Mouse (Mus musculus) intestine, embryonic 14.5 days (tissue): ENCODE measurements around the gene Zmynd12. TPM values are rescaled to one million over a fixed set of nuclear protein-coding genes. Genes with fewer than 3 reads are reported as not detected.

Experiments
- ATAC-seq: fragments of 200-750 bp; cut with Nextera tagmentation; replicated peaks from 2 replicates; pipeline ENCODE4 v1.8.0; 2017; ENCODE audit warnings: low read depth, moderate number of reproducible peaks, moderate TSS enrichment, moderate library complexity; ENCODE audit not compliant: low FRiP score, low TSS enrichment
- DNase-seq: peaks from one replicate; pipeline ENCODE4 v3.0.0-alpha.2; 2018; ENCODE audit warnings: low spot score
- H3K27ac ChIP-seq: fragments of 300-500 bp; sonication (generic); 2 replicates; pipeline ENCODE4 v1.5.1; 2014; ENCODE audit warnings: low read depth, mild to moderate bottlenecking, control low read depth
- H3K27me3 ChIP-seq: fragments of 300-500 bp; sonication (generic); replicated peaks from 2 replicates; pipeline ENCODE4 v1.6.1; 2014; ENCODE audit warnings: low read length, control low read depth; ENCODE audit not compliant: control insufficient read depth, insufficient read depth
- H3K36me3 ChIP-seq: fragments of 300-500 bp; sonication (generic); 2 replicates; pipeline ENCODE4 v1.6.1; 2014; ENCODE audit warnings: low read length, control low read depth; ENCODE audit not compliant: control insufficient read depth, insufficient read depth
- H3K4me1 ChIP-seq: fragments of 300-500 bp; sonication (generic); replicated peaks from 2 replicates; pipeline ENCODE4 v1.6.1; 2014; ENCODE audit warnings: low read length, control low read depth, mixed read lengths; ENCODE audit not compliant: control insufficient read depth, insufficient read depth
- H3K4me2 ChIP-seq: fragments of 300-500 bp; sonication (generic); 2 replicates; pipeline ENCODE4 v1.6.1; 2014; ENCODE audit warnings: low read length
- H3K4me3 ChIP-seq: fragments of 300-500 bp; sonication (generic); 2 replicates; pipeline ENCODE4 v1.5.1; 2014; ENCODE audit warnings: low read depth, low read length, control low read depth, mixed read lengths
- H3K9ac ChIP-seq: fragments of 300-500 bp; sonication (generic); 2 replicates; pipeline ENCODE4 v1.6.1; 2014; ENCODE audit warnings: mild to moderate bottlenecking, low read length
- H3K9me3 ChIP-seq: fragments of 300-500 bp; sonication (generic); 2 replicates; pipeline ENCODE4 v1.6.1; 2016; ENCODE audit warnings: low read length, control low read depth; ENCODE audit not compliant: control insufficient read depth
- WGBS: fragments of 180-500 bp; shearing (Covaris S2); extraction: QIAGEN DNeasy Blood & Tissue Kit; methylation state at CpG from one replicate; pipeline ENCODE4 v1.1.7; 2014; 5-methylcytosine and 5-hydroxymethylcytosine counted together
- polyA plus RNA-seq: library from polyadenylated mRNA; unstranded; fragments of >200 nt; fragmentation: Nextera tagmentation; extraction: Ambion mirVana; gene quantifications from 2 replicates; pipeline ENCODE4 v1.2.1, GENCODE M21; 2014

Gene Zmynd12
- polyA plus RNA-seq, 1 experiment from 2014 or later = 0.28 TPM

GRCm38 (mm10) chr4:119460296-119460695 is 37.7 kb downstream of the Zmynd12 start:
- no peak for DNase-seq
- Histone ChIP-seq H3K9me3 (no peaks in the 10 kb centered on the region), H3K36me3 (no peaks in the 10 kb centered on the region), H3K27me3 (no peaks in the 10 kb centered on the region), H3K4me2 (no peak overlapping the region), H3K4me1 (peaks cover 13% of the 10 kb centered on the region), H3K27ac (no peak overlapping the region), H3K4me3 (no peak overlapping the region), H3K9ac (no peak overlapping the region)
- WGBS = 69% methylated on average over 5 of the region's 5 CpGs
- ATAC-seq = no peak

DNA sequence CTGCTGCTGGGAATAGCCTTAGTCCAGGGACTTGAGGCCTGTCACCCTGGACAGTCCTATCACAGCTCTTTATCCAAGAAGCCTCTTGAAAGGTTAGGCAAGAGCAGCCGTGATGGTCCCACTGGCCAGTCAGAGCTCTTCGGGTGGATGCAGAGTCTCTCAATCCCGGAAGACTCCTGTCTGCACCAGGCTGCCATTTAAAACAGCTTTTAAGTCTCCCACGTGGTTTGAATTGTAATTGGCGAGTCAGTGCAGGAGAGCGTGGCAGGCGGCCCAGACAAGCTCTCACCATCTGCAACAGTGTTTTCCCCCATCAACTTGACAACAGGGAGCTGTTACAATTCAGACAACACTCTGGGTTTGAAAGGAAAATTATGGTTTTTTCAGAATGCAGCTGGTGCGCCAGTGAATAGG is 38.1 kb downstream of the Zmynd12 start:
- Histone ChIP-seq H3K36me3 (no peaks in the 10 kb centered on the region), H3K4me3 (no peak overlapping the region), H3K9me3 (no peaks in the 10 kb centered on the region), H3K9ac (no peak overlapping the region), H3K4me2 (no peak overlapping the region), H3K4me1 (peaks cover 13% of the 10 kb centered on the region), H3K27ac (no peak overlapping the region), H3K27me3 (no peaks in the 10 kb centered on the region)
- no peak for DNase-seq
- ATAC-seq = no peak
- 46% methylated on average over 8 of the region's 8 CpGs for WGBS

DNA sequence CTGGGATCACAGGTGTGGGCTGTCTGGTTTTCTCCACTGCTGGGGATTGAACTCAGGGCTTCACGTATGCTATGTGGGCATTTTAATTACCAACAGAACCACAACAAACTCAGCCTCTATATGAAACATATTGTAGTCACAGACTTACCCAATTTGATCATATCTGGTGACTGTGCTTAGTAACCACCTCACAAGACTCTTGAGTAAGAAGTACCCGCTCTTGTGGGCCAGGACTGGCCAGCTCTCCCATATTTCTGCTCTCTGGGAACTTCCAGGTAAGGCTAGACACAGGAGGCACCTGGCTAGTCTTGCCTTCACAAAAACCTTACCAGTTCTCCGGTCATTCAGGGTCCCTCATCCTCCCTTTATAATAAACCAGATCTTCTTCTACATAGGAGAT is 39.8 kb downstream of the Zmynd12 start:
- H3K4me1 ChIP-seq = peaks cover 13% of the 10 kb centered on the region
- no peaks in the 10 kb centered on the region for H3K9me3 ChIP-seq
- H3K4me3 ChIP-seq = no peak overlapping the region
- 79% methylated on average over 3 of the region's 3 CpGs for WGBS
- H3K27me3 ChIP-seq = no peaks in the 10 kb centered on the region
- H3K4me2 ChIP-seq = no peak overlapping the region
- H3K9ac ChIP-seq = no peak overlapping the region
- no peak for ATAC-seq
- no peaks in the 10 kb centered on the region for H3K36me3 ChIP-seq
- DNase-seq = no peak
- no peak overlapping the region for H3K27ac ChIP-seq

DNA sequence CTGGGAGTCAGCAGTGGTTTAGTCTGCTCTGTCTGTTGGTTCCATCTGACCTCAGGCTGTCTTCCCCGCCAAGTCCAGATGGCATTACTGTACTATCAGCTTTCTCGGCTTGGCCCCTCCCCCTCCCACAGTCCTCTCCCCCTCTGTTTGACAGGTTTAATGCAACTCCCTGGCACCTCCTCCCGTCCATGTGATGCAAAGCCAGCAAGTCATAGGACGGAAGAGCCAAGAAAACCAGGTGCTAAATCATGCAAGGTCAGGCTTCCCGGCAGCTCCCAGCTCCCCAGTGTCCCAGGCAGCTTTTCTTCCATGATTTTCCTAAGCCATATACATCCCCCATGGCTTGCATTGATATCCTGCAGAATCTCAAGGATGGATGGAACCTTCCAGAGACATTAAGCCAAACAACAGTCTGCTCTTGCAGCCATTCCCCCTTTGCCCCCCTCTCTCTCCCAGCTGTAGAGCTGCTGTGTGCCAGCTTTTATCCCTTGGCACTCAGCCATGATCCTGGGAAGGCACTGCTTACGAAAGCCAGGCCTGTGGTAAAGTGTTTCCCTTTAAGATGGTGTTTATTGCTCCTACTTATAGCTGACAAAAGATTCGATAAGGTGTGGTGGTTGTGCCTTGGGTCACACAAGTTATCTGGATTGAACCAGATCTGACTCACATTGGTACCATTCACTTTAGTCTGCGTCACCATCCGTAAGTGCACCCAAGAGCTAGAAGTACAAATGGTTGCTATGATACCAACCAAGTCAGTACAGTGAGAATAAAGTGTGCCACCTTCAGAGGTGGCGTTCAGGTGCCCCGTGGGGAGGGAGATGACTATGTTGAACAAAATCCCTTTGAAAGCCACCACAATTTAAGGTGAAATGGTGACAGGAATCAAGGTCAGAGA is 40.5 kb downstream of the Zmynd12 start:
- WGBS = 38% methylated on average over 11 of the region's 11 CpGs
- Histone ChIP-seq H3K4me3 (no peak overlapping the region), H3K27ac (0 out of 2 replicates have a peak overlapping the region, but pooled peaks have one; percentile 6), H3K4me2 (0 out of 2 replicates have a peak overlapping the region, but pooled peaks have one; percentile 5), H3K4me1 (peaks cover 13% of the 10 kb centered on the region), H3K27me3 (no peaks in the 10 kb centered on the region), H3K9me3 (no peaks in the 10 kb centered on the region), H3K9ac (no peak overlapping the region), H3K36me3 (no peaks in the 10 kb centered on the region)
- ATAC-seq (peak; percentile 77), DNase-seq (peak; percentile 60)

- WGBS = 72% methylated on average over 13 of the region's 13 CpGs
- Histone ChIP-seq H3K9me3 (no peaks in the 10 kb centered on the region), H3K9ac (no peak overlapping the region), H3K27ac (no peak overlapping the region), H3K4me3 (no peak overlapping the region), H3K4me1 (peaks cover 13% of the 10 kb centered on the region), H3K27me3 (no peaks in the 10 kb centered on the region), H3K4me2 (no peak overlapping the region), H3K36me3 (no peaks in the 10 kb centered on the region)
- no peak for DNase-seq
- ATAC-seq = 0 out of 2 replicates have a peak, but pooled peaks have one; percentile 3
These were observed 41.3 kb downstream of the Zmynd12 start for GRCm38 (mm10) chr4:119463756-119464419.

GRCm38 (mm10) chr4:119465841-119466240 is 43.2 kb downstream of the Zmynd12 start:
- no peak overlapping the region for H3K9ac ChIP-seq
- H3K9me3 ChIP-seq = no peaks in the 10 kb centered on the region
- H3K36me3 ChIP-seq = no peaks in the 10 kb centered on the region
- ATAC-seq = no peak
- H3K4me1 ChIP-seq = peaks cover 13% of the 10 kb centered on the region
- H3K27ac ChIP-seq = no peak overlapping the region
- H3K4me2 ChIP-seq = no peak overlapping the region
- WGBS = 92% methylated on average over 5 of the region's 5 CpGs
- no peak for DNase-seq
- H3K27me3 ChIP-seq = no peaks in the 10 kb centered on the region
- H3K4me3 ChIP-seq = no peak overlapping the region

GRCm38 (mm10) chr4:119467720-119468380 is 45.2 kb downstream of the Zmynd12 start:
- no peak for ATAC-seq
- H3K9me3 ChIP-seq = no peaks in the 10 kb centered on the region
- no peak for DNase-seq
- no peak overlapping the region for H3K4me3 ChIP-seq
- H3K27ac ChIP-seq = no peak overlapping the region
- no peaks in the 10 kb centered on the region for H3K36me3 ChIP-seq
- no peak overlapping the region for H3K9ac ChIP-seq
- 84% methylated on average over 16 of the region's 16 CpGs for WGBS
- no peaks in the 10 kb centered on the region for H3K27me3 ChIP-seq
- peaks cover 14% of the 10 kb centered on the region for H3K4me1 ChIP-seq
- H3K4me2 ChIP-seq = no peak overlapping the region

- DNase-seq = no peak
- WGBS = 56% methylated on average over 9 of the region's 9 CpGs
- ATAC-seq = no peak
These were observed 49.9 kb downstream of the Zmynd12 start for GRCm38 (mm10) chr4:119472545-119472944.

More at GRCm38 (mm10) chr4:119472545-119472944, 49.9 kb downstream of the Zmynd12 start:
- Histone ChIP-seq H3K27me3 (no peaks in the 10 kb centered on the region), H3K36me3 (no peaks in the 10 kb centered on the region), H3K27ac (no peak overlapping the region), H3K4me2 (no peak overlapping the region), H3K4me3 (no peak overlapping the region), H3K9me3 (no peaks in the 10 kb centered on the region), H3K9ac (no peak overlapping the region), H3K4me1 (peaks cover 6% of the 10 kb centered on the region; the same call in 1 of the 2 replicates)
